Mouse (Mus musculus) kidney, postnatal 0 days (tissue): Measurements from ENCODE around the gene Cfap100. TPM values are rescaled to one million over a fixed set of nuclear protein-coding genes. Genes with fewer than 3 reads are reported as not detected.

Experiments used
- ATAC-seq: fragments of 200-750 bp; cut with Nextera tagmentation; replicated peaks from 2 replicates; pipeline ENCODE4 v1.8.0; 2017; ENCODE audit warnings: low read depth, moderate number of reproducible peaks, moderate TSS enrichment, moderate library complexity; ENCODE audit not compliant: low FRiP score
- DNase-seq: peaks from one replicate; pipeline ENCODE4 v3.0.0-alpha.2; 2016; ENCODE audit warnings: low spot score
- H3K27ac ChIP-seq: fragments of 300-500 bp; sonication (generic); 2 replicates; pipeline ENCODE4 v1.5.1; 2014; ENCODE audit warnings: mild to moderate bottlenecking
- H3K27me3 ChIP-seq: fragments of 300-500 bp; sonication (generic); 2 replicates; pipeline ENCODE4 v1.6.1; 2014; ENCODE audit warnings: low read length, mixed read lengths; ENCODE audit not compliant: insufficient read depth
- H3K36me3 ChIP-seq: fragments of 300-500 bp; sonication (generic); 2 replicates; pipeline ENCODE4 v1.6.1; 2014; ENCODE audit warnings: low read length, mixed read lengths; ENCODE audit not compliant: insufficient read depth
- H3K4me1 ChIP-seq: fragments of 300-500 bp; sonication (generic); replicated peaks from 2 replicates; pipeline ENCODE4 v1.6.1; 2014; ENCODE audit warnings: antibody characterized with exemption, low read length, mixed read lengths; ENCODE audit not compliant: insufficient read depth
- H3K4me2 ChIP-seq: fragments of 300-500 bp; sonication (generic); 2 replicates; pipeline ENCODE4 v1.6.1; 2014; ENCODE audit warnings: mild to moderate bottlenecking, low read length, moderate library complexity, mixed read lengths
- H3K4me3 ChIP-seq: fragments of 300-500 bp; sonication (generic); replicated peaks from 2 replicates; pipeline ENCODE4 v1.5.1; 2014; ENCODE audit warnings: low read depth, low read length
- H3K9ac ChIP-seq: fragments of 300-500 bp; sonication (generic); 2 replicates; pipeline ENCODE4 v1.6.1; 2014; ENCODE audit warnings: low read depth, low read length
- H3K9me3 ChIP-seq: fragments of 300-500 bp; sonication (generic); replicated peaks from 2 replicates; pipeline ENCODE4 v1.6.1; 2016; ENCODE audit warnings: low read length, inconsistent platforms, mixed read lengths
- CTCF ChIP-seq: IDR thresholded peaks from 2 replicates; pipeline ENCODE4 v1.5.1; 2016; ENCODE audit warnings: antibody characterized with exemption, low read depth, mild to moderate bottlenecking, moderate library complexity
- WGBS: fragments of 180-500 bp; shearing (Covaris S2); extraction: QIAGEN DNeasy Blood & Tissue Kit; methylation state at CpG from one replicate; pipeline ENCODE4 v1.1.7; 2014; 5-methylcytosine and 5-hydroxymethylcytosine counted together
- polyA plus RNA-seq: library from polyadenylated mRNA; unstranded; fragments of >200 nt; fragmentation: Nextera tagmentation; extraction: Ambion mirVana; gene quantifications from 2 replicates; pipeline ENCODE4 v1.2.1, GENCODE M21; 2015

Cfap100 gene
- polyA plus RNA-seq, 1 experiment from 2014 or later, result 0.71 TPM

GRCm38 (mm10) chr6:90377708-90378107 is 50.9 kb downstream of the Cfap100 start:
- peaks cover 83% of the 10 kb centered on the region for H3K36me3 ChIP-seq
- H3K9me3 ChIP-seq, result no peaks in the 10 kb centered on the region
- H3K27ac ChIP-seq, result no peak overlapping the region
- H3K27me3 ChIP-seq, result no peaks in the 10 kb centered on the region
- H3K4me1 ChIP-seq, result no peaks in the 10 kb centered on the region
- no peak overlapping the region for H3K9ac ChIP-seq
- TF ChIP-seq CTCF, result no peak
- 97% methylated on average over 2 of the region's 2 CpGs for WGBS
- ATAC-seq (no peak), DNase-seq (no peak)
- H3K4me2 ChIP-seq, result no peak overlapping the region
- H3K4me3 ChIP-seq, result no peak overlapping the region

GRCm38 (mm10) chr6:90374647-90375046 is 54.0 kb downstream of the Cfap100 start:
- Histone ChIP-seq H3K4me2 (no peak overlapping the region), H3K27me3 (no peaks in the 10 kb centered on the region), H3K9ac (no peak overlapping the region), H3K9me3 (no peaks in the 10 kb centered on the region), H3K4me3 (no peak overlapping the region), H3K4me1 (peaks cover 12% of the 10 kb centered on the region; the same call in 1 of the 2 replicates), H3K36me3 (peaks cover 53% of the 10 kb centered on the region), H3K27ac (no peak overlapping the region)
- ATAC-seq, result no peak
- WGBS, result 87% methylated on average over 4 of the region's 4 CpGs
- DNase-seq, result no peak
- no peak for TF ChIP-seq CTCF

- peak overlapping the region; percentile 73 for H3K4me2 ChIP-seq
- peaks cover 17% of the 10 kb centered on the region for H3K36me3 ChIP-seq
- DNase-seq (peak; percentile 43), ATAC-seq (peak; percentile 67)
- H3K9ac ChIP-seq, result peak overlapping the region; percentile 83
- WGBS, result under 1% methylated on average over 85 of the region's 98 CpGs
- TF ChIP-seq CTCF, result no peak
- peak overlapping the region; percentile 87 for H3K27ac ChIP-seq
- peak overlapping the region; percentile 93 for H3K4me3 ChIP-seq
- H3K9me3 ChIP-seq, result no peaks in the 10 kb centered on the region
- H3K27me3 ChIP-seq, result no peaks in the 10 kb centered on the region
- peaks cover 12% of the 10 kb centered on the region; the same call in 1 of the 2 replicates for H3K4me1 ChIP-seq
Observed at GRCm38 (mm10) chr6:90369725-90370553, 58.7 kb downstream of the Cfap100 start.

- ATAC-seq, result peak; percentile 97
Observed at GRCm38 (mm10) chr6:90368976-90369724, 59.4 kb downstream of the Cfap100 start, which contains the start of gene Zxdc. Gene Zxdc, plus strand, starts transcription at chr6:90369492.

GRCm38 (mm10) chr6:90363301-90363700 is 65.3 kb downstream of the Cfap100 start:
- Histone ChIP-seq H3K27ac (no peak overlapping the region), H3K4me2 (no peak overlapping the region), H3K27me3 (no peaks in the 10 kb centered on the region), H3K36me3 (no peaks in the 10 kb centered on the region), H3K4me3 (no peak overlapping the region), H3K4me1 (peaks cover 20% of the 10 kb centered on the region), H3K9ac (no peak overlapping the region), H3K9me3 (no peaks in the 10 kb centered on the region)
- no peak for TF ChIP-seq CTCF
- DNase-seq (no peak), ATAC-seq (no peak)
- WGBS, result 85% methylated on average over 5 of the region's 5 CpGs

More at GRCm38 (mm10) chr6:90368976-90369724, 59.4 kb downstream of the Cfap100 start, which contains the start of gene Zxdc:
- peaks cover 10% of the 10 kb centered on the region for H3K36me3 ChIP-seq
- peak within 1 kb of the TSS; percentile 93 for H3K4me3 ChIP-seq
- H3K4me2 ChIP-seq, result peak within 1 kb of the TSS; percentile 73
- peak within 1 kb of the TSS; percentile 87 for H3K27ac ChIP-seq
- WGBS, result 5% methylated on average over 41 of the region's 41 CpGs
- 0 out of 2 replicates have a peak, but pooled peaks have one; percentile 5 for TF ChIP-seq CTCF
- H3K27me3 ChIP-seq, result no peaks in the 10 kb centered on the region
- H3K4me1 ChIP-seq, result peaks cover 12% of the 10 kb centered on the region; the same call in 1 of the 2 replicates
- H3K9ac ChIP-seq, result peak within 1 kb of the TSS; percentile 83
- no peaks in the 10 kb centered on the region for H3K9me3 ChIP-seq
- peak; percentile 97 for DNase-seq

DNA sequence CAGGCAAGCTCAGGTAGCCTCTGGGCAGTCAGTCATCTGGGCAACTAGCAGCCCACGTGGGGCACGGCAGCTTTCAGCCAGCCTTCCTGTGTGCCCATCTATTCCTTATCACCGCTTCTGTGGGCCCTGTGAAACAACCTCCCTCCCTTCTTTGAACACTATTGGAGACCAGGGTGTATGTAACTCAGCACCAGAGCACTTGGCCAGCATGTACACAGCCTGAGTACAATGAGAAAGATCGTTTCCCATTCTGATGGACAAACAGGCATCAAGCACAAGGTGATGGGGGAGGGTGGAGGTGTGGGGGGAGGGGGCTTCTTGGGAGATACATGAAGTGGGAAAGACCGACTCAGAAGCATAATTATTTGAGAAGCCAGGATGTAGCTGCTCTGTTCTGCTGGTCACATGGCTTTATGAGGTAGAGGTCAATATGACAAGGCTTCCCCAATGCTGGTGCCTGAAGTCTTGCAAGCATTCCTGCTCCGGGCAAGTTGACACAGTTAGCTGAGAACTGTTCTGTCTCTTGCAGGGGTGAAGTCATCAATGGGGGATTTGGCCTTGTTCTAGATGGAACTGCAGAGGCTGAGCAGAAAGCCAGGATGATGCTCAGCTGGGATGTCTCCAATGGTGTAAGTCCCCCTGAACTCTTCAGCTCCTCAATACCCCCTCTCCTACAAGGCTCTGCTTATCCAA is 67.5 kb downstream of the Cfap100 start:
- H3K9me3 ChIP-seq, result no peaks in the 10 kb centered on the region
- ATAC-seq (no peak), DNase-seq (no peak)
- no peak for TF ChIP-seq CTCF
- 83% methylated on average over 6 of the region's 6 CpGs for WGBS
- no peak overlapping the region for H3K9ac ChIP-seq
- no peaks in the 10 kb centered on the region for H3K36me3 ChIP-seq
- peaks cover 23% of the 10 kb centered on the region for H3K4me1 ChIP-seq
- no peaks in the 10 kb centered on the region for H3K27me3 ChIP-seq
- no peak overlapping the region for H3K4me2 ChIP-seq
- H3K4me3 ChIP-seq, result no peak overlapping the region
- peak overlapping the region; percentile 75 for H3K27ac ChIP-seq
